Mouse (Mus musculus): ENCODE measurements at regions not wholly inside any gene's neighbourhood (a gene's known extent, or its start where the extent isn't known, plus 50 kb on each side); places are given as distances from the start of the nearest gene placed in this dataset.
A peak's percentile ranks its signal among the peaks of the same experiment; 100 is the strongest.
"Not testable (repeated sequence)": the region's sequence is repeated elsewhere in the genome, so short reads cannot be mapped to it uniquely, and the experiment has no call there.

GRCm38 (mm10) chr10:15321480-15321879 lies 603.5 kb upstream of the Gje1 start:
- no peak for DNase-seq

- no peak for DNase-seq
These were observed 599.1 kb upstream of the Gje1 start for GRCm38 (mm10) chr10:15317017-15317607.

- no peak for DNase-seq
These were observed 592.6 kb upstream of the Gje1 start for GRCm38 (mm10) chr10:15310650-15311049.

- no peak for DNase-seq
These were observed 587.9 kb upstream of the Gje1 start for GRCm38 (mm10) chr10:15305811-15306473.

- DNase-seq = peak; percentile 68 to 78
These were observed 582.4 kb upstream of the Gje1 start for GRCm38 (mm10) chr10:15300199-15301085.

- DNase-seq = no peak
These were observed 581.6 kb upstream of the Gje1 start for GRCm38 (mm10) chr10:15299331-15300198.

- DNase-seq = no peak
These were observed 579.2 kb upstream of the Gje1 start for GRCm38 (mm10) chr10:15297257-15297656.

- no peak for DNase-seq
These were observed 576.1 kb upstream of the Gje1 start for GRCm38 (mm10) chr10:15294125-15294524.

- DNase-seq = not testable (repeated sequence)
These were observed 545.3 kb upstream of the Gje1 start for GRCm38 (mm10) chr10:15263337-15263736.

GRCm38 (mm10) chr10:15262282-15262681 lies 544.3 kb upstream of the Gje1 start:
- not testable (repeated sequence) for DNase-seq

- no peak for DNase-seq
These were observed 531.5 kb upstream of the Gje1 start for GRCm38 (mm10) chr10:15249402-15250086.

GRCm38 (mm10) chr10:15248899-15249298 lies 530.9 kb upstream of the Gje1 start:
- no peak for DNase-seq

- DNase-seq = no peak
These were observed 526.6 kb upstream of the Gje1 start for GRCm38 (mm10) chr10:15244376-15245262.

- DNase-seq = no peak
These were observed 525.4 kb upstream of the Gje1 start for GRCm38 (mm10) chr10:15243460-15243859.

- no peak for DNase-seq
These were observed 500.9 kb upstream of the Gje1 start for GRCm38 (mm10) chr10:15218883-15219282.

- DNase-seq = no peak
These were observed 461.6 kb upstream of the Gje1 start for GRCm38 (mm10) chr10:15179585-15179984.

GRCm38 (mm10) chr10:15174421-15174820 lies 456.4 kb upstream of the Gje1 start:
- no peak for DNase-seq

GRCm38 (mm10) chr10:15172558-15172957 lies 454.5 kb upstream of the Gje1 start:
- no peak for DNase-seq

GRCm38 (mm10) chr10:15140703-15141102 lies 422.7 kb upstream of the Gje1 start:
- DNase-seq = no peak
